Mouse (Mus musculus) gastrocnemius, postnatal 10 days (tissue): Measurements from ENCODE around the gene Gm9803. TPM values are rescaled to one million over a fixed set of nuclear protein-coding genes. Genes with fewer than 3 reads are reported as not detected.

ENCODE experiments used
- DNase-seq: peaks from one replicate; pipeline ENCODE4 v3.0.0; 2021; ENCODE audit warnings: mixed read lengths
- total RNA-seq, 2 experiments: library from RNA; stranded (reverse); gene quantifications; 2 replicates each; pipeline ENCODE4 v1.2.3; 2021

The Gm9803 gene
- total RNA-seq, 2 experiments from 2014 or later, result 4.7 to 5.2 TPM

DNA sequence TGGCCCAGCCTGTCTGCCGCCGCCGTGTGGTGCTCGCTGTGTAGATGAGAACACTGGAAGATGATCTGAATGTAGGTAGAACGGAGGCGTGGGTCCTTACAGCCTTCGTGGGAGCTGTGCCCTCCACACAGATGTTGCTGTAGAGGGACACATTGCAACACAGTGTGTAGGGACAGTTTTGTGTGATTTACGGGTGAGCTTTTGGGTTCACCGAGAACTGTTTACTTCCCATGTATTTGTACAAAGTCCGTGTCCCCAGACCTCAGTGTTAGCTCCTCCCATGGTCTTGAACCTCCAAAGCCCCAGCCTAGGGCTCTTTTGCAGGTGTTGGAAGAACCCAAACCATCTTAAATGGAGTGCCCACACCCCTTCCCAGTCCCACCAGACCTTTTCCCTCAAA is 10.9 kb upstream of the Gm9803 start:
- no peak for DNase-seq

DNA sequence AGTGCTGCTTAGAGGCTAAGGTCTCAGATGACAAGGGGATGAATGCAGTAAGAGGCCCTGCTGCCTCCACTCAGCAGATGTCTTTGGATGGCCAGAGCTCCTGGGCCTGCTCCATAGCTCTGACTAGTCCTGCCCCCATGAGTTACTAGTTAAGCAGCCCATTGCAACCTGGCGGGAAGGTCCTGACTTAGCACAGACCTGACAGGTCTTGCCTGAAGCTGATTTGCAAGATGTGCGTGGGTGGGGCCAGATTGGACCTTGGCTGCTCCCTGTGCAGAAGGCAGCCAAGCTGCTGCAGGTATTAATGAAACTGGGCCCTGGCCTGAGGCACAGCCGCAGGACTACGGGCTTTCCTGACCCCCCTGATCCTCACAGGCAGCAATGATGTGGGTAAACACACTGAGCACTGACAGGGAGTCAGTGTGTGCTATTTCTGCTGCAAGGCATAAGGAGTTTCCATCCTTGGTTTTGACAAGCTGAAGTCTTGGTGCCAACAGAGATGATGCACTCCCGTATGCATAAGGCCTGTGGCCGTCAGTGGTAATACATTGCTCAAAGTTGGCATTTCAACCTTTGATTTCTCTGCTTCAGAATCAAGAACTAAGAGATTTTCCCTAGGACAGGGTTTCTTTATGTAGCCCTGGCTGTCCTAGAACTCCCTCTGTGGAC is 6.8 kb upstream of the Gm9803 start:
- DNase-seq, result no peak

- no peak for DNase-seq
Observed at GRCm38 (mm10) chr10:43517836-43518235, 6.0 kb upstream of the Gm9803 start.

DNA sequence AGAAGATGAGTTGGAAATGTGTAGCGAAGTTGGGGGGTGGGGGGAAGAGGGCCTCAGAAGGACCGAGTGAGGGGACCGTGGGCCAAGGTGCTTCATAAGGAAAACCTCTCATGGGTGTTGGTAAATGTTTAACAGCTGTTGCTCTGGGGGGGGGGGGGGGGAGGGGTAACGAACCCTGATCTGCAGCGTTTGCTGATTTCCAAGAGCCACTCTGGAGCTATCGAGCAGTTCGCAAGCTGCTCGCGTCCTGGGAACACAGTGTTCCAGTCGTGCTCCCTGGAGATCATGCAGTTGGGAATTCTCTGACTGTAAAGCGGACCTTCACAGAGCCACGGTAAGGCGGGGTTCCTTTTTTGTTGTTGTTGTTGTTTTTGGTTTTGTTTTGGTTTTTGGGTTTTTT is 5.5 kb upstream of the Gm9803 start:
- no peak for DNase-seq

DNA sequence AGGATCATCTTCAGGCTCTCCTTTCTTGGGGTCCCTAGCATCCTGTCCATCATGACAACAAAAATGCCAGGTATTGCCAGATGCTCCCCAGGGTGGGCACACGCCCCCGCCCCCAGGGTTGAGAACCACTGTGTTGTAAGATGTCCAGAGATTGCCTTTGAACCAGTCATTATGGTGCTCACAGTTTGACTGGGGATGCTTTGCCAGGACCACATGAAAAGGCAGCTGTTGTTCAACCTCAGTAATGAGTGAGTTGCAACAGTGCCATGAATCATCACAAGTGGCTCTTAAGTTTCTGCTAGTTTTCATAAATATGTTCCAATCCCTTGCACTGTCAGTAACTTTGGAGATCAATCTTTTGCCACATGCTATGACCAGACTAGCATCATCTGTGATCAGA is 3.9 kb upstream of the Gm9803 start:
- DNase-seq, result no peak

DNA sequence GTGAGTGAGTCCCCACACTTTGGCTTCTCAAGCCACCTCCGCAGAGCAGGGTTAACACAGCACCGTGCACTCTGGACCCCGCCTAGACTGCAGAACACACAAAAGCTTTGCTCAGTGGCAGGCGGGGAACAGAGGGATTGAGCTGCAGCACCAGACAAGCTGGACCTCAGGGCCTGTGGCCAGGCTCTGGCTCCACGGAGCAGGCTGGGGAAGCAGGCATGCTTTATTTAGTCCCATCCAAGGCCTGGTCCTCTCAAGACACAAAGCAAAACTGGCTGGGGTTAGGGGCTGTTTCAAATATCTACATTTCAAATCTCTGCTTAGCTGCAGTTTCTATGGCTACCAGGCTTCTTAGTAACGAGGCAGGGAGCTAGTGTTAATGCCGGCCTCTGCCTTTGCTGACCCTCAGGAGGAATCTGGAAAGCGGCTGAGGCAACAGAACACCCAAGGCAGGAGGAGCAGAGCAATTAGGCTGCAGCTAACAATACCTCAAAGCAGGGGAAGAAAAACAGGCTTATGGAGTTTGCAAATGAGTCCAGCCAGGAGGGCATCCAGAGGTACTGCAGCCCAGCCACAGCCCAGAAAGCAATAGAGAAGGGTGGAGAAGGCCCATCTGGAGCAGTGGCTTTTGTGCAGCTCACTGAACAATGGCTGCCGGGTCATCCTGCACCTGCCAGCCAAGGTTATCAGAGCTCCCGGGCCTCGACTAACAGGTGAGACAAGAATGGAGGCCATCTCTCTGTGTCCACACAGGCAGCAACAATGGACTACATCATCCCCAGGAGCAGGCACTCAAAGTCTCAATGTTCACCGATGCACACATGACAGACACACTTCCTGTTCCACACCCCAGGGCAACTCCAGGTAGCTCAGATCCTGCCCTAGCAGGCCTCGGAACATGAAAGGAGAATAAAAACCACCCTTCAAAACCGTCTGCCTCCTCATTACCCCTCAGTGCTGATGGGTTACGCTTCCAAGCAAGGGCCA is 3.7 kb downstream of the Gm9803 start:
- no peak for DNase-seq

- DNase-seq, result no peak
Observed at GRCm38 (mm10) chr10:43534382-43534781, 10.5 kb downstream of the Gm9803 start.

DNA sequence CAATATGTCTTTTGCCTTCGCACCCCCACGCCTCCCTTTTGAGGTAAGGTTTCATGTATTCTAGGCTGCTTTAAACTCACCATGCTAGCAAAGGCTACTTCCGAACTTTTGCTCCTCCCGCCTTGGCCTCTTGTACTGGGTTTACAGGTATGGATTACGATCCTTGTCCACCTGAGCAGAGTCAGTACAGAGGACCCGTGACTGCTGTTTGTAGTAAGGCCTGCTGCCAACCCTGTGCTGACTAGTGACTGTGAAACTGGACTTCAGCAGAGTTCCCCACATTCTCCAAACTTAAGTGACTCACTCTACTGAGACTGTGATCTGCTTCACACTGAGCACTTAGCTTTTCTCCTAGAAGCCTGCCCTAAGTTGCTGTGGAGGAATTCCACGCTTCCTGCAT is 13.8 kb downstream of the Gm9803 start:
- no peak for DNase-seq

DNA sequence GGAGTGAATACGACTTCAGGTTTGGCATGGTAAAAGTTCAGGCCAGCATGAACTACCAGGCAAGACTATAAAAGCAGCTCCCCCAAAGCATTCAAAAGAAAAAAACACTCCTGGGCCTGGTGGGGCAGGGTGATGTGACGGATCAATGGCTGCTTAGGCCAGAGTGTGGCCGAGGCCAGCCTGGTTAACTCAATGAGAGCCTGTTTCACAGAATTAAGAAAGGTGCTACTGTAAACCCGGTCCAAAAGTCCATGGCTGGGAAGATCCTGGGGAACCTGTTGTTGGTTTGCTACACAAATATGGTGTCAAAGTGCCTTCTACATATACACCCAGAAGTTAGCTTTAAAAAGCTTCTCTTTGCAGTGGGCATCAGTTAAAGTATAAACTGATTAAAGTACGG is 14.9 kb downstream of the Gm9803 start:
- DNase-seq, result no peak

DNA sequence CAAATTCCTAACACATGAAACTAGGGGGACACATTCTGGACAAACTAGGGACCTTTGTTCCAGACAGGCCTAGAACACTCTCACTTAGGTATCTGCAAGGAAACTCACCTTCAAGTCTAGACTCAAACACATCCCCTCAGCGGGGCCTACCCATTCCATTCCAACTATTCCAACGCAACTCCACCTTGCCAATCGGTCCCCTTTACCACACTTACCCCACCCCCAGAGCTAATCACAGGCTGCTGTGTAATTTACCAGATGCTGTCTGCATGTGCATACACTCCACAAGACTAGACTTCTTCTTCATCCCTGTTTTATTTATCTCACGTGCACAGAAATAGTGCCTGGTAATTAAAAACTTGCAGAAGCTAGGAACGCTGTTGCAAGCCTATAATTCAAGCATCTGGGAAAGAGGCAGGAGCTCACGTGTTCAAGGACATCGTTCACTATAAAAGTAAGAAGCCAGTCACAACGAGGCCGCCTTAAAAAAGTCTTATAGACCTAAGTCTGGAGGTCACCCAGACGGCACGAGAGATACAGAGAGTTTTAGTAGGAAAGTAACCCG is 15.9 kb downstream of the Gm9803 start:
- no peak for DNase-seq

DNA sequence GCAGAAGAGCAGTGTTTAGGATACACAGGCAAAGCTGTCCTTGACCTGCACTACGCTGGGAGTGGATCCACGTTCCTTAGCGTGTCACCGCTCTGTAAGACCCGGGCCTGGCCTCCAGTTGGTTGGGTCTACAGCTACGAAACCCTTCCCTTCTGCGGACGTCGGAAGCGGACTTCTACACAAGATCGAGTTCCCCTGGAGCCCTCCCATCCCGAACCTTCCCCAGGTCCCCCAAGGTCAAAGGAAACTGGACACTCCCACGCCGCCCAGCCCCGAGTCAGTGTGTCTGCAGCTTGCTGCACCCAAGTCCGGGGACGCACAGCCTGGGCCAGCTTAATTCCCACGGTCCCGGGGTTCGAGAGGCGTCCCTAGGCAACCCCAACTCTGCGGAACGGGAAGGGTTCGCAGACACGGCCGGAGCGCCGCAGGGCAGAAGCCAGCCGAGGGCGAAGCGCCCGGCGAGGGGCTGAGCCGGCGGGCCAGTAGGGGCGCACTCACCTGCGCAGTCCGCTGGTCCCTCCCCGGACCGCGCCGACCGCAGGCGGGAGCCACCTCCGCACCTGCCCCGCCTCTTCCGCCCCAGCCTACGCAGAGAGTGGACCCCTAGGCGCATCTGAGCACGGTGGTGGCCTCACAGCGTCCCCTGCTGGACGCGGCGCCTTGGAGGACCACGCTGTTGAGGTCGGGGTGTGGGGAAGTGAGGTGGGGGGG is 16.7 kb downstream of the Gm9803 start, which contains the start of gene 1700021F05Rik:
Gene 1700021F05Rik, minus strand, starts transcription at position 553 of the 711 bp plus-strand sequence.
- DNase-seq, result peak; percentile 97

DNA sequence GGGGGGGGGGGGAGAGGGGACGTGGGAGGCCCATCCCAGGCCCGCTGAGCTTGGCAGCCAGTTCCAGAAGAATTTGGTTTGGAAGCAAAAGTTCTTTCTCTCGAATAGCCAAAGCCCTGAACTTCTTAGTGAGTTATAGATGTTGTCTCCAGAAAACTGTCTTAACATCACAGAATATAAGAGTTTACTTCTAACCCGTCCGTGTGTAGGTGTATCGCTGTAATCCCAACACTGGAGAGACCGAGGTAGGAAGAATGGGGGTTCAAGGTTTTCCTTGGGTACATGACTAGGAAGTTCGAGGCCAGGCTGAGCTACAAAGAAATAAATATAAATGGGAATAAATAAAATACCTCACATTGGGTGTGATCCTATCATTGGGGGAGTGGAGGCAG is 17.3 kb downstream of the Gm9803 start:
- DNase-seq, result no peak

DNA sequence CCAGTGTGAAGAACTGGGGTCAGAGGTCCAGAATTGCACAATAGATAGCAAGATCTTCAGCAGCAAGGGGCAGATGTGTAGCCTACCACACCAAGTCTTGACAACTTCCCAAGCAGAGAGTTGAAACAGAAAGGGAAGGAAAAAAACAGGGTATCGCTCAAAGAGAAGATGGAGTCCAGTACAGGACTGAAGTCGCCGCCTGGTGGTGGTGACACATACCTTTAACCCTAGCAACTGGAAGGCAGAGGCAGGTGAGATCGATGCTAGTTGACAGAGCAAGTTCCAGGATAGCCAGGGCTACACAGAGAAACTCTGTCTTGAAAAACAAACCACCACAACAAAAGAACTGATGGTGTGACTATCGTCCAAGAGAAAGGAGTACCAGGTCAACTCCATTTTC is 25.5 kb downstream of the Gm9803 start:
- no peak for DNase-seq

GRCm38 (mm10) chr10:43550923-43551322 is 27.0 kb downstream of the Gm9803 start:
- DNase-seq, result no peak

DNA sequence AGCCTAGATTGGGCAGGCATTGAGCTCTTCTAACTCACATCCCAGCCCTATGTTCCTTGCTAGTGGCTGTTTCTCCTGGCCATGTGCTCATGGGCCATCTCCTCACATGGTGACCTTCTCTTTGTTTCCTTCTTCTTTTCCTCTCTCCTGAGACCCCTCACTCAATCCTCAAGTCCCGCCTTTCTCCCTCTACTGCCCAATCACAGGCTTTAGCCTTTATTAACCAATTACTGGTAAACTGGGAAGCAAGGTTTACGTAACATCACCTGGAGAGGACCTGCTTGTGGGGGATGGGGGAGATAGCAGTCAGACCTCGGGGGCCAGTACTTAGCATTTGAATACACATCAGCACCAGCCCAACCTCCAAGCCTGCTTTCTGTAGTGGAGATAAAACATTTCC is 27.5 kb downstream of the Gm9803 start:
- DNase-seq, result no peak

DNA sequence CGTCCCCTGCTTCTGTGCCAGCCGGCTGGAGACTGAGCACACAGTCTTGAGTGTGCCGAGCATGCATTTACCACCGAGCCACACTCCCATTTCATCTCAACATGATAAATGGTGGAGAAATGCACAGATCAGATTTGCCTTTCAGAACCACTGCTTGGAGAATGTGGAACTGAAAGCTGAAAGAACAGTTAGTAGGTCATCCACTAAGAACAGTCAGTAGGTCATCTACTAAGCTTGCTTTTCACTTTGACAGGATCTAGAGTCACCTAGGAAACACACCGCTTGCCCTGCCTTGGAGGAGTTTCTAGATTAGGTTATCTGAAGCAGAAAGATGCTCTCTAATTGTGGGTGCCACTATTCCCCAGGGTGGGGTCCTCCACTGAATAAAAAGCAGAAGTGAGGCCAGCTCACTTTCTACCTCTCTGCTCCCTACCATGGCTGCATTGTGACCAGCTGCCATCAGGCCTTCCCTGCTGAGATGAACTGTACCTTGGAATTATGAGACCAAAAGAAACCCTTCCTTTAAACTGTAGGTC is 33.8 kb downstream of the Gm9803 start:
- DNase-seq, result no peak

GRCm38 (mm10) chr10:43559313-43559712 is 35.4 kb downstream of the Gm9803 start:
- DNase-seq, result no peak

- no peak for DNase-seq
Observed at GRCm38 (mm10) chr10:43560765-43561164, 36.9 kb downstream of the Gm9803 start.

- no peak for DNase-seq
Observed at GRCm38 (mm10) chr10:43561311-43561710, 37.4 kb downstream of the Gm9803 start.
